Mouse (Mus musculus) lung, adult 18-20 months (tissue): Measurements from ENCODE around the gene March10.

ENCODE experiments used
- DNase-seq, 2 experiments: peaks; one replicate each; pipeline ENCODE4 v3.0.0; 2022; ENCODE audit warnings: mixed read lengths in 2 of 2

March10 gene

GRCm38 (mm10) chr11:105456497-105456907 is at the start of gene March10:
TSS of gene March10 (minus strand) at chr11:105456735.
- DNase-seq, result no peak

DNA sequence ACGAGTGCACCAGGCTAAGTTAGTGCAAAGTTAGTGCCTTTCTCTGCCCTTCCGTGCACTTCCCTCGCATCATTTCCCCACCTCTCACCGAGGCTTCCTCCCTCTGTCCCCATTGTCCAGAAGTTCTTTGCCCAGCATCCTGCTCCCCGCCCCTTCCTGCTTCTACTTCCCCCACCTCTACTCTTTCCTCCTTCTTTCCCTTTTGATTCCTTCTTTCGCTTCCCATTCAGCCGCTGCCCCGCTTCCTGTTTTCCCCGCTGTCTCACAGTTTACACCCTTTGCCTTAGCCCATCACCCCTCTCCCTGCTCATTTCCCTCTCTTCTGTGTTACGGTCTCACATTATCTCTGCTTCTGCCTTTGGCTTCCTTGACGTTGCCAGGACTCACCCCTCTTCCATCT is 49.8 kb upstream of the March10 start:
- peak; percentile 12 to 20 for DNase-seq

DNA sequence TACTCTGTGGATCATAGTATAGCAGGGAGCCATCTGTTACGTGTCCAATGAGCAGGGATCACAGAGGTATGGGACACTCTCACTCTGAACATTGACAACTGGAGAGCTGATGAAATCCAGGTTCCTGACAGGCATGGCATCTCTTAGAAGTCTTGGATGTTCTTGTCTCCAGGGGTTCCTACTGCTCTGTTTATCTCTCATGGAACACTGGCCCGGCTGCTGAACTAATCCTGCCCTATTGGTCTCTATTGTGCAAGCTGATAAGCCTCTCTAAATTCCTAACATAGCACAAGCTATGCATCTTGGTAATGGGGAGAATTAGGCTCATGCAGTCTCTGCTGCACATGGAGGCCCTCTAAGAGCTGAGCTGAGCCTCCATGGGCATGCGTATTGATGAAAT is 48.5 kb upstream of the March10 start:
- no peak for DNase-seq

- DNase-seq, result no peak
These were observed 45.8 kb upstream of the March10 start for GRCm38 (mm10) chr11:105502311-105502710.

DNA sequence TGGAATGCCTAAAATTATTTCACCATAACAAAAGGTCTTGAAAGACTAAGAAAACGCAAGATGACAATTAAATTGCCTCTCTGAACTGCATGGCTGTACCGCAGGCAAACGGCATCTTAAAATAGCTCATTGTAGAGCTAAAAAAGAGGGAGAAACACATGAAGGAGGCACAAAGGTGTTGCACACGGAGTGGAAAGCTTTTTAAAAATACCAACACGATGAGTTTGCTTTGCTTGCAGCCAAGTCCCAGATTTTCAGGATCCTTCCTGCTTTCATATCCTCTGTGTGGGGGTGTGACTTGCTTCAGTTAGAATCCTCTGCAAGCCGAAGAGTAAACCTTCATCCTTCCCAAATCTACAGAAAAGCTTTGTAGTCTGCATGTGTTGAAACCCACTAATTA is 41.0 kb upstream of the March10 start:
- no peak for DNase-seq

DNA sequence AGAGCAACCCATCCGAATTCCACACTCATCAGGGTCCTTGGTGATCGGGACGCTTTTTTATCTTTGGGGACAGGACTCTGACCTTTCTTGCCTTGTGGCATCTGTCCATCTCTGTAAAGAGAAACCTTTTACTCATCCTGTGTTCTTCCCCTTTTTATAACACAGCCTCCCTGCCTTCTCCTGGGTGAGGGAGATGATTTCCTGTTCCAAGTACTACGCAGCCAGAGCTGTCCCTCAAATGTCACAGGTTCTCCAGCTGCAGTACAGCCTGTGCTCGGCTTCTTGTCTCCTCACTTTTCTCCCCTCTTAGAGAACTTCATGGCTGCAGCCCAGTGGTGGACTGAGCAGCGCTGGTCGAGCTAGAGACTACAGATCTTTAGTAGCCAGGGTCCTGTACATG is 40.1 kb upstream of the March10 start:
- DNase-seq, result no peak

GRCm38 (mm10) chr11:105495591-105496270 is 39.2 kb upstream of the March10 start:
- no peak for DNase-seq

DNA sequence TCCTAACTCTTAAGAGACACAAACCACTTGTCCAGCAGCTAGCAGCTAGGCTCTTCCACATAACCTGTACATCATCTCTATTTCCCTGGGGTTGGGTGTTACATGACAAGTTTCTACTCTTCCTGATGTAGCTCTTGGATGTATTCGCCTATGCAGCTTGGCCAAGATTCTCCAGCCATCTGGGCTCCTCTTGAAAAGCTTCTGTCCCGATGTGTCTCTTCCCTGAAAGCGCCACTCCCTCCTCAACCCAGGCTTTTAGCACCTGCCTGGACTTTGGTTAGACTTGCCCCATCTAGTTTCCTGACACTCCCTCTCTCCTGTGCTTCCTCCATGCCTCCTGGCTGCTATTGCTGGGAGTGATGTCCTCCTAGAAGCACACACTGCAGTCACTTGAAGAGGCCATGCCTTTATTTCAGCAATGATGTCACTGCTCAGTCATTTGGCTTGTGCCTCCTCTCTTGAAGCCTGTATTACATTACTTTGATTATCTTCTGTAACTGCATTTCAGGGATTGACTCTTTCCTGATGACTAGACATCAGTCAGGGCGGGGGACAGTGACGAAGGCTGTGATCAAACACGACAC is 38.3 kb upstream of the March10 start:
- no peak for DNase-seq

- DNase-seq, result peak in 1 of 2 experiments; percentile 46
These were observed 35.9 kb upstream of the March10 start for GRCm38 (mm10) chr11:105492392-105492791.

GRCm38 (mm10) chr11:105490971-105491370 is 34.4 kb upstream of the March10 start:
- DNase-seq, result no peak

DNA sequence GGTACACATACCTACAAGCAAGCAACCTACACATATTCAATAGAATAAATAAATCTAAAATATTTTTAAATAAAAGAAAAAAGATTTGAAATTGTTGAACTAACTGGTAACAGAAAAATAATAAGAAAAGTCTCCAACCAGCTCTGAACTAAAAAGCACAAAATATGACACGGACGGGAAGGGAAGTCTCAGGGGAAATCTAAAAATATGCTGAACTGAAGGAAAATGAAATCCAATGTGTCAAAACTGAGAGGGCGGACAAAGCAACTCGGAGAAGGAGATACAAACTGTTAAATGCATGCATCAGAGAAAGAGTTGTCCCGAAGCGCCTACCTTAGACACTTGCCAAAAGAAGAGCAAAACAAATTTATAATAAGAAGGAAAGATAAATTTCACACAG is 28.9 kb upstream of the March10 start:
- no peak for DNase-seq

DNA sequence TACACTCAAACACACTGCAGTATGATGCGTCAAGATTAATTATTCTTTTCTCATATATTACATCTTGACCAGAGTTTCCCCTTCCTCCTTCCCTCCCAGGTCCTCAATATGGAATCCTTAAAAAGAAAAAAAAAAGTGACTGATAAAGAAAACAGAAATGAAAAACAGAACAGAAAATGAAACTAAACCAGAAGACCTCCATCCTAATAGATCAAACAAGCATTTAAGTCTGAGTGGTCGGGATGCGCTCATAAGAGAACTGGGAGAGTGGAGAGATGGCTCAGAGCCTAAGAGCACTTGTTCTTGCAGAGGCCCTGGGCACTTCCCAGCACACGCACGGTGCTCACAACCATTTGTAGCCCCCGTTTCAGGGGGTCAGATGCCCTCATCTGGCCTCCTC is 28.5 kb upstream of the March10 start:
- no peak for DNase-seq

DNA sequence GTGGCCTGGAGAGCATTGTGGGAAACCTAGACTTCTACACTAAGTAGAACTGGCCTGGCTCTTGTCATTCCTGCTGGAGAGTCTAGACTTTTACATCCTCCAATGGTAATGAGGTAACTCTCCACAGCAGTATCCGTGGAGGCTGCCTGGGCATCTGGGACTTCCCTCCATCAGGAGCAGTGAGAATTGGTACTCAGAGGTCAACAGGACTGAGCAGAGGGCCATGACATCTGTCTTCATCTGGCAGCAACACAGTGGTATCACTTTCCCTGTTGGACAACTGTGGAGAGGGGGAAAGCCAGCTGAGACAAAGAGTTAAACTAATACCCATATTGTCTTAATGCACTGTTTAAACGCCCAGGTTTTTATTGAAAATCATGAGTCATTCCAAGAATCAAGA is 26.2 kb upstream of the March10 start:
- DNase-seq, result no peak

DNA sequence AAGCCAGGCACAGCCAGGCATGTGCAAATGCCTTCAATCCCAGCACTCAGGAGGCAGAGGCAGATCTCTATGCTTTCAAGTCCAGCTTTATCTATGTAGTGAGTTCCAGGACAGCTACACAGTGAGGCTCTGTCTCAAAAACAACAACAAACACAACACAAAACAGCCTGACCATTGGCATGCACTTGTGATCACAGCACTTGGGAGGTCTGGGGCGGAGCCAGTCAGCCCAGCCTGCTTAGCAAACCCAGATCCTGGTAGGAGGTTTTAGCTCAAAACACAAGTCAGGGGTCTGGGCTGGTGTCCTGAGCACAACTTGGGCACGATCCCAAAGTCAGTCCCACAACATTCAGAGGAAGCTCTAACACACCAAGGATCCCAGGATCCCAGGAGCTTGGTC is 18.2 kb upstream of the March10 start:
- no peak for DNase-seq

- no peak for DNase-seq
These were observed 17.8 kb upstream of the March10 start for GRCm38 (mm10) chr11:105474352-105474736.

DNA sequence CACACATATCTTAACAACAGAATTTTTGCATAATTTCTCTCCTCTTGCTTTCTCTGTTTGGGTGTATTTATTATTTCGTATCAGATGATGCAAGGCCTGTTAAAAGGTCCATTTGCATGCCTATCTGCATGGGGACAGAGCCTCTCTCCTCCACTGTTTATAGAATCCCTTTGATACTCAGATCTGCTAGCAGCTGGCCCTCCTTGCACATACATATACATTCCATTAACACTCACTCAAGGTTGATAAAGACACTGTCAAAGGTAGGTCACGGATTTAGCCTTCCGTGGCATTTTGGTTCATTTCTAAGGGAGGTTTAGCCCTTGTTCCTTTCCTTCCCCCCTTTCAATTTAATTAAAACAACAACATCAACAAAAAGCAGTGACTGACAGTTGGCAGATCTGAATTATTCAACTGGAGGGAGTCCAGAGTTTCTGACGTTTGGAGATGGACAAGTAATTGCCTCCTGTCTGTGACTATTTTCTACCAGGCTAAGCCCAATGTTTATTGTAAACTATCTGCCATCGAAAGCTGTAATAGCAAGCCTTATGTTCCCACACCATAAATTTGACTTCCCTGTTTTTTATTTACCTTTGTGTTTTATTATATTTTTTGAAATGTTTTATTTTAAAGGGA is 17.3 kb upstream of the March10 start:
- DNase-seq, result no peak

GRCm38 (mm10) chr11:105472610-105473009 is 16.1 kb upstream of the March10 start:
- no peak for DNase-seq

DNA sequence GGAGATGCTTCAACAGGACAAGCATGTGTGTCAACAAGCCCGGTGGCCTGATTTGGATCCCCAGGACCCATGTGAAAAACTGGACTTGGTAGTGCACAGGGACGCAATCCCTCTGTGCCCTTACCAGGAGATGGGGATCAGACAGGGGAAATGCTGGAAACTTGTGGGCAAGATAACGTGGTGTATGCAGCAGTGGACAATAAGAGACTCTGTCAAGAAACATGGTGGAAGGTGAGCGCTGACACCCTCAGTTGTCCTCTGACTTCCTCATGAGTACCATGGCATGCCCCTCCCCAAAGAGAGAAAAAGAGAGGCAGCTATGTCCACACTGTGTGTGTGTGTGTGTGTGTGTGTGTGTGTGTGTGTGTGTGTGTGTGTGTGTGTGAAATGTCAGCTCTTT is 14.4 kb upstream of the March10 start:
- DNase-seq, result no peak

- DNase-seq, result peak in 1 of 2 experiments; percentile 23
These were observed 13.0 kb upstream of the March10 start for GRCm38 (mm10) chr11:105469561-105469960.

- peak; percentile 51 to 54 for DNase-seq
These were observed 12.6 kb upstream of the March10 start for GRCm38 (mm10) chr11:105469091-105469507.

- DNase-seq, result no peak
These were observed 11.9 kb upstream of the March10 start for GRCm38 (mm10) chr11:105468436-105468835.

GRCm38 (mm10) chr11:105467816-105468215 is 11.3 kb upstream of the March10 start:
- no peak for DNase-seq

- no peak for DNase-seq
These were observed 10.7 kb upstream of the March10 start for GRCm38 (mm10) chr11:105467266-105467665.

DNA sequence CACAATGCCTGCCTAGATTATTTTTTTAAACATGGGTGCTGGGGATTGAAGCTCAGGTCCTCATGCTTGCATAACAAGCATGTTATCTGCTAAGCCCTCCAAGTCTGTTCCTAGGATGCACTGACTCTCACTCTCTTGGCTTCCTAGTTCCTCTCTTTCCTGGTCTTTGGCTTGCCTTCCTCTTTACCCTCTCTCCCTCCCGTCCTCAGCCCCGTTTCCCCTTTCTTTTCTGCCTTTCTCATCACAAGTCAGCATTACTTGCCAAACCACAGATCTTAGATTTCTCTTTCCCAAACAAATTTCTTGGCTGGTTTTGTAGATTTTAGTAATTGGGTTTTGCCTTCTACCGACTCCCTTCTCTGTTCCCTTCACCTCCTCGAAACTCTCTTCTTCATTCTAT is 10.2 kb upstream of the March10 start:
- no peak for DNase-seq
